Mouse (Mus musculus) brain, adult 10 weeks (tissue): ENCODE results near the gene Ammecr1. TPM values are rescaled to one million over a fixed set of nuclear protein-coding genes. Genes with fewer than 3 reads are reported as not detected.

Source experiments
- polyA plus RNA-seq: library from polyadenylated mRNA; stranded (reverse); fragments of 350-450 nt; fragmentation: Illumina TruSeq; extraction: RNeasy Lipid Tissue Mini Kit (QIAGEN cat#74804); gene quantifications from one replicate; pipeline ENCODE4 v1.2.3, GENCODE M21; 2015; ENCODE audit warnings: low read depth, low replicate concordance

Gene Ammecr1
- 1.9 TPM for polyA plus RNA-seq

DNA sequence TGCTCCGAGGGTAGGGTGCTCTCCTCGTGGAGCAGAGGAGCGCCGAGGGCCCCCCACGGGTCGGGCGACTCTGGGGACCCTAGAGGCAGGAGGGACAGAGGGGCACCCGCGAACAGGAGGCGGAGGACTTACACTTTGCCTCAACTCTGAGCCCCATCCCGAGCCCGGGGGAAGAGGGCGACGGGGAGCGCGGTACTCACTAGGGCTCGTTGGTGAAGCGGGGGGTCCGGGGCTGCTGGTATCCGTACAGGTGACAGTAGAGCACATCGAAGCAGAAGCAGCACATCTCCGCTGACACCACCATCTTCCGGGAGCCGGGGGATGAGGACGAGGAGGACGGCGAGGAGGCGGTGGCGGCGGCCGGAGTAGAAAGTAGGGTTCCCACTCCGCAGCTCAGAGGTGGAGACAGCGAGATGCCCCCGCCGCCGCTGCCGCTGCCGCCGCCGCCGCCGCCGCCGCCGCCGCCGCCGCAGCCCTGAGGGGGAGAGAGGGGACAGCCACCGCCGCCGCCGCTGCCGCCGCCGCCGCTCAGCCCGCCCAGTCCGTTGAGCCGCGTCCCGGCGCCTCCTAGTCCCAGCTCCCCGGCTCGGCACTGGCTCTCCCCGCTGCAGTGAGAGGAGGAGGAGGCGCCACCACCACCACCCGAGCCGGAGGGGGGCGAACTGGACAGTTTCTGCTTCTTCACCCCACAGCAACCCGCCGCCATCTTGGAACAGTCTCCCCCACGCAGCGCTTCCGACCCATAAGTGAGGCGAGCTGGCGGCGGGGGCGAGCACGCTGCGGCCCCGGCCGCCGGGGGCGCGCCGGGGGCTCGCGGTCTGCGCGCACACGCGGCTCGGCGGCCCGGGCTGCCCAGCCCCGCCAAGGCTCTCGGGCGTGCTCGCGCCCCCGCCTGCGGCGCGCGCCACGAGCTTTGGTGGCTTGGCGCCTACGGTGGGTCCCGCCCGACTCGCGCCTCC, at the start of gene Ammecr1:
Ammecr1 (minus strand) TSS at position 721 of the 959 bp plus-strand sequence.

Other genes starting within 250 kb of the Ammecr1 start
- gene Rtl9, start 132.9 kb upstream of the Ammecr1 start, polyA plus RNA-seq = 0.82 TPM